Mouse (Mus musculus) left cerebral cortex, postnatal 14 days (tissue): ENCODE results near the gene Gm38392. TPM values are rescaled to one million over a fixed set of nuclear protein-coding genes. Genes with fewer than 3 reads are reported as not detected.
A peak's percentile ranks its signal among the peaks of the same experiment; 100 is the strongest.
"Not testable (repeated sequence)": the region's sequence is repeated elsewhere in the genome, so short reads cannot be mapped to it uniquely, and the experiment has no call there.

Experiments used
- DNase-seq, 2 experiments: peaks; one replicate each; pipeline ENCODE4 v3.0.0; 2021 to 2022; ENCODE audit warnings: low spot score in 2 of 2, mixed read lengths in 1 of 2
- intact Hi-C: fragments of 180-260 bp; cut with DNase I; formaldehyde crosslinking; loops from one replicate; pipeline ENCODE4 v1.15.1; 2025
- long read RNA-seq, 2 experiments: library from polyadenylated mRNA; stranded (forward); transcript quantifications; one replicate each; pipeline ENCODE4 v2.0.0; 2021
- total RNA-seq, 2 experiments: library from RNA; stranded (reverse); gene quantifications; 2 replicates each; pipeline ENCODE4 v1.2.3; 2021

The Gm38392 gene
- under 1 TPM in 1 of 2 experiments, not detected in 1; 0.49 TPM for total RNA-seq
- long read RNA-seq, experiment 1, result 0 reads
- long read RNA-seq, experiment 2, partial matches to known transcripts, result 0 of 1 reads
- long read RNA-seq, experiment 2, other reads (novel, unspliced or antisense), result 1 of 1 reads

DNA sequence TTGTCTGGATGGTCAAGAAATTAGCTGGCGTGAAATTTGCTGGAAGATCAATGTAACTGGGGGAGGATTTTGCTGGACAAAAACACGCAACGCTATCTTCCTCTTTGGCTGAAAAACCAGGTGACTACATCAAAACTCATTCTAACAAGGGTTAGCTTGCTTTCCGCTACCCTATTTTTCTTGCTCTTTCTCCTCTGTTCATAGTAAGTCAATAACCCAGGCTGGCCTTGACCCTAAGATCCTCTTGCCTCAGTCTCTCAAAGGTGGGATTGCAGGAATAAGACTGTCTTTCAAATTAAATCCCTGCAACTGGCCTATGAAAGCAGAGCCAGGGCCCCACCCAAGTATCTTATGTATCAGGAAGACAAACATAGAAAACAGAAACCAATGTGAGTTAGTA, at the start of gene Gm38392:
Gene Gm38392, minus strand, starts transcription at position 101 of the 400 bp plus-strand sequence.
- no peak for DNase-seq
- intact Hi-C loops, result no loop called here

DNA sequence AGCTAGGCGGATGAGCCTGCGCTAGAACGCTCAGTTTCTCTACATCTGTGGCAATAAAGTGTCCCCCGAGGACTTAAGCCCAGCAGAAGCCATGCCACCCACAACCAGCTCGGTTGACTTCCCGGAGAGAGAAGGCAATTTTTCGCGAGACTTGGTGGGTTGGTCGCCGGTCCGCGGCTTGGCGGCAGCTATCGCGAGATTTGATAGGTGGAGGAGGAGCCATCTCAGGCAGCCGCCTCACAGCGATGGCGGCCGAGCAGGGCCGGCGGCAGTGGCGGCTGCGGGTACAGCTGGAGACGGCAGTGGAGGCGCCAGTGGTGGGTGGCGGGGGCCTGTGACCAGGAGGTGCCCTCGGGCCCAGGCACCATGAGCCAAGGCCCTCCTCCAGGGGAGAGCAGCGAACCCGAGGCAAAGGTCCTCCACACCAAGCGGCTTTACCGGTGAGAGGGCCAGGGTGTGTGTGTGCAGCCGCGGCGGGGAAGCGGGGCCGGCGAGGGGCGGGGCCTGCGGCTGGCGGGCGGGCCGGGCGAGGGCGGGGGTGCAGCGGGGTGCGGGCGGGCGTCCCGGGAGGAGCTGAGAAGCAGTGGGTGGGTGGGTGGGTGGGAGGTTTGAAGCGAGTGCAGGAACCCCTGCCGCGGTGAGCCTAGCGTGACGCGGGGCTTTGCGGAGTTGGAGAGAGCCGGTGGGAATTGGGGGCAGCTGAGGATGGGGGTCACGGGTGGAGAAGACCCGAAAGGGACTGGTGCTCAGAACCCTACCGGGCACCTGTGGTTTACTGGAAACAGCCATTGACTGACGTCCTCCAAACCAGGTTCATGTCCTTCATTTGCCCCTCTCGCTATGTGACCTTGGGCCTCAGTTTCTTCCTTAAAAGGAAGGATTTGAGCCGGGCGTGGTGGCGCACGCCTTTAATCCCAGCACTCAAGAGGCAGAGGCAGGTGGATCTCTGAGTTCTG, 49.3 kb upstream of the Gm38392 start, which contains the start of the genes Tmem79 and Smg5:
Gene Tmem79, minus strand, starts transcription at position 91 of the 956 bp plus-strand sequence.
Gene Smg5, plus strand, starts transcription at position 203 of the 956 bp plus-strand sequence.
- DNase-seq, result peak; percentile 95 to 97
- intact Hi-C loops, result no loop called here

DNA sequence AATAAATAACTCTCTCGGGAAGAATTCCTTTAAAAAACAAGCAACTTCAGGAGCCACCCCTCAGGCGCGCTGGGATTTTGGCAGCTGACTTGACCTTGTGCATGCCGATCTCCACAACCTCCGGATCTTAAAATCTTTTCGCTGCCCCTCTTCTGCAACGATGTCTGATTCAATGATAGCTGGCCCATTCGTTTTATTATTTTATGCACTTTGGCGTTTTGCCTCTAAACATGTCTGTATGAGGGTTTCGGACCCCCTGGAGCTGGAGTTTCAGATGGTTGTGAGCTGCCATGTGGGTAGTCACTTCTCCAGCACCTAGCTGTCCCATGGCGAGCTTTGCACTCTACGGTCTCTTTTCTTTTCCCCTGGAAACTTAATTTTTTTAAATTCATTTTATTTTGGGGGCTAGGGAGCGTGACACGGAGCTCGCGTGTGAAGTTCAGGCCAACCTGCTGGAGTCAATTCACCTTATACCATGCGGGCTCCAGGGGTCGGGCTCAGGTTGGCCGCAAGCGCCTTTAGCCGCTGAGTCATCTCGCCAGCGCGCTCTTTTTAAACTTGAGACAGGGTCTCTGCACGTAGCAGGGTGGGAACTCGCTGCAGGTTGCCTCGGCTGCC, 48.5 kb upstream of the Gm38392 start:
- no peak for DNase-seq
- intact Hi-C loops, result no loop called here

DNA sequence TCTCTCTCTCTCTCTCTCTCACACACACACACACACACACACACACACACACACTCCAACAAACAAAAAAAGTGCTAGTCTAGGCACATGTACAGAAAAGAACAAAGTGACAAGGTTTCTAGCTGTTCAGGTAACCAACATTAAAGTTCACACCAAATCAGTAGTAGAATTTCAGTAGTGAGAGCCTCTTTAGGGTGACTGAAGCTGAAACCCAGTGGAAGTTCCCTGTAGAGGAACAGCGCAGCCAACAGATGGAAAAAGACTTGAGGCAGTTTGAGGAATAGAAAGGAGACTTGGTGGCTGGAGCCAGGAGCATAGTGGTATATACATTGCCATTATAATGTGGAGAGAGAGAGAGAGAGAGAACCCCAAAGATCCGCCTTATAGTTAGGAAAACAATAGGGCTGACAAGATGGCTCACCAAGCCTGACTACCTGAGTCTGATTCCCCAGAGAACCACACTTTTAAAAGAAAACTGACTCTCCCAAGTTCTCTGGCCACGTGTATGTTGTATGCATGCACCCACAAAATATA, 48.0 kb upstream of the Gm38392 start:
- DNase-seq, result no peak
- intact Hi-C loops, result no loop called here

DNA sequence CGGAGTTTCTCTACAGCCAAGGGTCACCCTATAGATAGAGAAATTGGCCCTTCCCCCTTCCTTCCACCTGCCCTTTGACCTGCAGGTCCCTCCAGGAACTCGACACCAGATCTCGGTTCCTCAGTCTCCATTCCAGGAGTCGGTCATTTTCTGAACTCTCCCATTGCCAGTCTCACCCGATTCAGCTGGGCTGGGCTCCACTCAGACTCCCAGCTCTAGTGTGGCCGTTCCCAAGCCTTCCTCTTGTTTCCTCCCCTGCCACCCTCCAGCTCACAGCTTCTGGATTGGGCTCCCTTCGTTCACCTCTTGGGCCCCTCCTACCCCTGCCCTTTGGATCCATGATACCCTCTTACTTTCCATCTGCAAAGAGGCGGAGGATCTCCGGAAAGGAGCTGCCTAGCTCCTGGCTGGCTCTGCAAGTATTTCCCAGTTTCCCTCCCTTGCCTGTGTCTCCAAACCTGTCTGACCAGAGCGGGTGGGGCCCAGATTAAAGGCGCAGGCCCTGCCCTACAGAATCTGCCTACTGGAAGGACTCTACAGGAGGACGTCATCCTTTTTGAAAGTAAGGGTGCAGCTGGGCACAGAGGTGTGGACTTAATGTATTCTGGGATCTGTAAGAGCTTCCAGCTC, 47.1 kb upstream of the Gm38392 start:
- DNase-seq, result no peak
- intact Hi-C loops, result no loop called here

DNA sequence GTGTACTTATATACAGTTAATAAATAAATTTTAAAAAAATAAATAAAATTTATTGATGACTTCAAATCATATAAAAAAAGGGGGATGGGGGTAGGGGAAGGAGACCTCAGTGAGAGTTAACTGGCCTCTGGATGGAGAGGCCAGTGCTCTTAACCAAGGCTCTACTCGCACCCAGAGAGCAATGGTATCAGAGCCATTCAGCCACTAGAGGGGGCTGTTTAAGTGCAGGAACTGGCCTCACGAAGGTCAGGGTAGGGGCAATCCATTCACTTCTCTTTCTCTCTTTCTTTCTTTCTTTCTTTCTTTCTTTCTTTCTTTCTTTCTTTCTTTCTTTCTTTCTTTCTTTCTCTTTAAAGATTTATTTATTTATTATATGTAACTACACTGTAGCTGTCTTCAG, 44.3 kb upstream of the Gm38392 start:
- no peak for DNase-seq
- intact Hi-C loops, result no loop called here

DNA sequence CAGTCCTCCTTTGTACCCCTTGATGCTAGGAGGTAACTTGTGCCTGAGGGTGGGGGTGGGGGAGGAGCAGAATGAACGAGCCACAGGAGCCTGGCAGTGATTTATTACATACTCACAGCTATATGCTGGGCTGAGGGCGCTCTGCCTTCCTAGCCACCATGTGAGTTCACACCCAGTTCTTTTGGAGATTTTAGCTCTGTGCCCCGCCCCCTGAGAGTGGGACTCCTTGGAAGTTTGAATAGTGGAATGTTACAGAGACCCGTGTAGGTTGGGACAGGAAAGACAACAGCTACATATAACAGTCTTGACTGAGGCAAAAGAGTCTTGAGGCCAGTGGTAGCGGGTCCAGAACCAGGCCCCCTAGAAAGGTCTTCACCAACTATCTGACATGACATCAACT, 41.9 kb upstream of the Gm38392 start:
- DNase-seq, result no peak
- intact Hi-C loops, result no loop called here

DNA sequence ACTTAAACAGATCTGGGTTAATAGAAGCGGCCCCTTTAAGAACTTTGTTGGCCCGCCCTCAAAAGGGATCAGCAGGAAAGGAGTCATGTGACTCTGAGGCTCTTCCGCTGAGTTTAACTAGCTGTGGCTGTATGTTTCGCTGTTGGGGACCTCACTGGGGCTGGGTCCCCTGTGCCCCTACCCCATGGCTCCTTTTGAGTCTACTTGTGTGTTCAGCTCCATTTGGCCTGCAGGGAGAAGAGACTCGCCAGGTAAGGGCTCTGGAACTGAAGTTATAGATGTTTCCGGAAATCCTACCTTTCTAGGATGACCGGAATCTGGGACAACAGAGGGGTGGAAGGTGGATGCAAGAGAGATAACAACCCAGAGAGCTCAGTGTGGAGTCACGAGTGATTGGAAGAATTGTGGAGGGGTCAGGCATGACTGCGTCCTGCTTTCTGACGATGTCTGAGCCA, 38.0 kb upstream of the Gm38392 start, which contains the start of gene Glmp:
Gene Glmp, plus strand, starts transcription at position 73 of the 455 bp plus-strand sequence.
- intact Hi-C loops, result no loop called here
- peak; percentile 54 to 61 for DNase-seq

DNA sequence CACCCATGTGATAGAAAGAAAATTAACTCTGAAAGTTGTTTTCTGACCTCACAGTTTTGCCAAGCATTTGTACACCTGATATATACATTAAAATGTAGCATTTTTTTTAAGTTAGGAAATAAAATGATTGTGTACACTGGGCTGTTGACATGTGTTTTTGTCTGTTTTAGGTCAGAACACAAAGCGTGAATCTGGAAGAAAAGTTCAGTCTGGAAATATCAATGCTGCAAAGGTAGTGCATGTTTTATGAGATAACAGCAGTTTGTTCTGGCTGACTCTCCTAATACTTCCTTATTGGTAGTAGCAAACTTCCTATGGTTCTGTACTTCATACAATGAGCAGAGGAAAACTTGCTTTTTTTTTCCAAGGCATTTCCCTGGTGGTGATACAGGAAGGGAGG, 12.2 kb upstream of the Gm38392 start:
- no peak for DNase-seq
- intact Hi-C loops, result no loop called here

DNA sequence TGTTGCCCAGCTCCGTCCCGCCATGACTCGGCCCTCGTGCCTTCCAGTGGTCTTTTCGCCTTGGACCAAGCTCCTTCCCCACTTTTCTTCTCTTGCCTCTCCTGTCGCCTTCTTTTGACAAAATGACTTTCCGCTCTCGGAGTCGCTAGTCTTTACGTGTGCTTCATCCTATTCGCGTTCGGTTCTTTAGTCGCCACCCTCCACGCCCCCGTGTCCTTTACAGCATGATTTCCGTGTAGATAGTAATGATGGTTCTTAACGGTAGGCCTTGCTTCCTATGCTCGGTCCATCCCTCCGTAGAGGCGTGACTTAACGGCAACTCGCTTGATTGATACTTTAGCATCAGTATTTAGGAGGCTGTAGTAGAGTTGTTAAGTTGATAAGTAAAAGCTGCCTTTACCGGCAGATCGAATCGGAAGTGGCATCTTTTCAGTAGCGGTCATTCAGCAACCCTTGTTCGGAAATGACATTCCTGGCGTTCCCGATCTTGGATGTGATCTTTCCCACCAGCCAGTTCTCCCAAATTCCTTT, 10.4 kb upstream of the Gm38392 start:
- DNase-seq, result peak; percentile 60 to 73
- intact Hi-C loops, result no loop called here

DNA sequence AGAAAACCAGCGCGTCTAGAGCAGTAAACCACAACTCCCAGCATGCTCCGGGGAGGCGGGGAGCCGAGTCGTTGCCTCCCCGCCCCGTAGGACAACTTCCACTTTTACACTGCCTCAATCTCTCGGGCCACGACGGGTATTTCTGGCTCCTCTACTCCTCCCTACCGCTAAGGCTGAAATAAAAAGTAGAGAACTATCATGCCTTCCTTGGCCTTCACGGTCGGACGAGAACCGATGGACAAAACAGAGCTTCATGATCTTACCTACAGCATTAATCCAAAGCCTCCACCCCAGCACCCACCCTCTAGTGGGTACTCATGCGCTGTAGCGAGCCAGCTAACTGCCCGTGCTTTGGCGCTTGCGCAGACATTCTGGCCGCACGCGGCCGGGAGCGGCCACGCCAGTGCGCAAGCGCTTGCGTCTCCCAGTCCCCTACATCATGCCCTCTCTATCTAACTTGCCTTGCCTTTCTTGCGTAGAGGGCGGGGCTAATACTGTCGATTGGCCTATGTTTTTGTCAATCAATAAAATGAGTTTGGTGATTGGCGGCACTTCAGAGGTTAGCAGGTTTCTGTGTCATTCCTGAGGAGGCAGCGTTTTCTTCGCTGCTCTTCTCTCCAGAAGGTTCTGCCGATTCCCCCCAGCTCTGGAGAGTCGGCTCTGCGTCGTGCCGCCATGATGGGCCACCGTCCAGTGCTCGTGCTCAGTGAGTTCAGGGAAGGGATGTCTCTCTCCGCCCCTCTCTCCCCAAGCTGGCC, 9.7 kb upstream of the Gm38392 start, which contains the start of the genes Tsacc and Cct3:
Gene Tsacc, minus strand, starts transcription at position 439 of the 758 bp plus-strand sequence.
Gene Cct3, plus strand, starts transcription at position 556 of the 758 bp plus-strand sequence.
- DNase-seq, result peak; percentile 98 to 99
- intact Hi-C loops, result no loop called here

DNA sequence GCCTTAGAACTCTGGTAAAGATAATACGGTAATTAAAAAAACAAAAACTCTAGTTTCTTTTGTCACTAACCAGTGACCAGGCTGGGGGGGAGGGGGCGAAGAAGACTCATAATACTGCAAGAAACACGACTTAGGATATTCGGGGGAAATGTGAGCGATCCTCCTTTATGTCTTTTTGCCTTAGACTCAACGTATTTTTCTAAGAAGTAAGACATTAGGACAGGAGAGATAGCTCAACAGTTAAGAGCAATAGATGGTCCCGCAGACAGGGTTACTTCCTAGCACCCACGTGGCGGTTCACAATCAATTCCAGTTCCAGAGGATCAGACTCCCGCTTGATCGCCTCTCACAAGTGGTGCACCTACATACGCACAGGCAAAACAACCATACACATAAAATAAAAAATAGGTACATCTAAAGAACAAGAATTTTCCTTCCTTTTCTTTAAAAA, 9.1 kb upstream of the Gm38392 start:
- peak in 1 of 2 experiments; percentile 22 for DNase-seq
- intact Hi-C loops, result no loop called here

DNA sequence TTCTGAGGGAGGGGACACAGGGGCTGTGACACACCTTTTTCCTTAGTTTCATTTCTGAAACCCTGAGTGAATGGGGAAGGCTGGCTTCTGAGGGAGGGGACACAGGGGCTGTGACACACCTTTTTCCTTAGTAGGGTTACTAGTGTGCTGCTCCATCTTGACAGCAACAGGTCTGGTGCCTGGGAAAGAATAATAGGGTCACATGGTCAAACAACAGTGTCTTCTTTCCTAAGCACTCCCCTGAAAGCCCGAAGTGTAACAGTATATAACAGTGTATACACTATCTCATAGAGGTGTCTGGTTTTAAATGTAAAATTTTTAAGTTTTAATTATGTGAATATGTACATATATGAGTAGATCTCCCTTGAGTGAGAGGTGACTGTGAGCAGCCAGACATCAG, 8.3 kb upstream of the Gm38392 start:
- DNase-seq, intact Hi-C loops: not testable (repeated sequence)

DNA sequence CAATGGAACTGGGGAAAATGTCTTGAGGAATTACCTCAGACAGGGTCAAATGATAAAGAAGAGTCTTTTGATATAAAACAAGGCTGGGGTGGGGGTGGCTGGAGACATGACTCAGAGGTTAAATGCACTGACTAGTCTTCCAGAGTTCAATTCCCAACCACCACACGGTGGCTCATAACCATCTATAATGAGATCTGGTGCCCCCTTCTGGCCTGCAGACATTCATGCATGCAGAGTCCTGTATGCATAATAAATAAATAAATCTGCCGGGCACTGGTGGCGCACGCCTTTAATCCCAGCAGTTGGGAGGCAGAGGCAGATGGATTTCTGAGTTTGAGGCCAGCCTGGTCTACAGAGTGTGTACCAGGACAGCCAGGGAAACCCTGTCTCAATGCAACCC, 5.0 kb upstream of the Gm38392 start:
- peak; percentile 12 to 28 for DNase-seq
- intact Hi-C loops, result loop anchor here (5.0 kb wide), 1 partner anchor 100 kb away; no protein-coding TSS in a partner anchor

DNA sequence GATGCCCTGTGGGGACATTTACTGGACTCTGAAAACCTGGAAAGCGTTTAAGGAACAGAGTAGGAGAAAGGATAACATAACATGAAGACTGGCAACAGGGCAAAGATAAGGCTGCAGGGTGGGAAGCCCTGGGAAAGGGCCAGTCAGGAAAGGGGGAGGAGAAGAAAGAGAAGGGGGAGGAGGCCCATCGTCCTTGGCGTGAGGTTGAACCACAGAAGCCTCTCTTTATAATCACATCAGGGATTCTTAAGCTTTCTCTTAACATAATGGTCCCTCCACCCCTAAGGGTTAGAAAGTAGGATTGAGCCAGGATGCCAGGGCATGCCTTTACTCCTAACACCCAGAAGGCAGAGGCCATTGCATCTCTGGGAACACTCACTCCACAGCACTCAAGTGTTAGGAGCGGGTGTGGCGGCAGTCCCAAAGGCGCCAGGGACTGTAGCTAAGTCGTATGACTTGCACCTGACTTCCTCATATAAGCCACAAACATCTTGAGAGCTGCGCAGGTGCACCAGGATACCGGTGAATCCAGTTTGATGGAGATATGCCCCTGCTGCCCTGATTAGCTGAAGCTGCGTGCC, 1.2 kb upstream of the Gm38392 start:
- intact Hi-C loops, result not testable (repeated sequence)

DNA sequence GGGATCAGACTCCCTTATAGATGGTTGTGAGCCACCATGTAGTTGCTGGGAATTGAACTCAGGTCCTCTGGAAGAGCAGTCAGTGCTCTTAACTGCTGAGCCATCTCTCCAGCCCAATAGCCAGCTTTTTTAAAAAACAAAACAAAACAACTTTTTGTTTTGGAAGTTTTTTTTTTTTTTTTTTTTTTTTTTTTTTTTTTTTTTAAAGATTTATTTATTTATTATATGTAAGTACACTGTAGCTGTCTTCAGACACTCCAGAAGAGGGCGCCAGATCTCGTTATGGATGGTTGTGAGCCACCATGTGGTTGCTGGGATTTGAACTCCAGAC, 1.5 kb downstream of the Gm38392 start:
- intact Hi-C loops, DNase-seq: not testable (repeated sequence)

More for the DNA sequence above, 1.2 kb upstream of the Gm38392 start:
- not testable (repeated sequence) for DNase-seq

DNA sequence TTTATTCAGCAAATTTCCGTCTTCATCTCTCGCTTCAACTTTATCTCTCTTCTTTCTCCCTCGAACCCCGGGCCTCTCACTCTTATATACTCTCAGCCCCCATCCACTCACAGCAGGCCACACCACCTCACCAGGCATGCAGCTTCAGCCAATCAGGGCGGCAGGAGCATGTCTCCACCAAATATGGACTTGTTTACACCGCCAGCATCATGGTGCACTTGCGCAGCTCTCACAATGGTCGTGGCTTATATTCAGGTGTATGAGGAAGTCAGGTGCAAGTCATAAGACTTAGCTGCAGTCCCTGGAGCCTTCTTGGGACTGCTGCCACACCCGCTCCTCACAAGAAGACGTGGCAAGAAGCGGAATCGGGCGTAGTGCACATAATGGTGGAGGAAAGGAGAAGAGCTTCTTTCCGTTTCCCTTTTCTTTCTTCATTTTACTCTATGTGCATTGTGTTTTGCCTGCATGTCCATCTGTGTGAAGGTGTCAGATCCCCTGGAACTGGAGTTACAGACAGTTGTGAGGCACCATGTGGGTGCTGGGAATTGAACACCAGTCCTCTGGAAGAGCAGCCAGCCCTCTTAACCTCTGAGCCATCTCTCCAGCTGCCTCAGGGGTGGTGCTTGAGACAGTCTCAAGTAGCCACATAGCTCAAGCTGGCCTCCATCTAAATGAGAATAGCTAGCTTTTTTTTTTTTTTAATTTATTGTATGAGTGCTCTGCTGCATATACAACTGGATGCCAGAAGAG, 2.0 kb downstream of the Gm38392 start:
- intact Hi-C loops, result loop anchor here (5.0 kb wide), 1 partner anchor 38 kb away; no protein-coding TSS in a partner anchor
- DNase-seq, result not testable (repeated sequence)
